Mouse (Mus musculus): ENCODE data around the gene Smpd3.

Smpd3 gene

DNA sequence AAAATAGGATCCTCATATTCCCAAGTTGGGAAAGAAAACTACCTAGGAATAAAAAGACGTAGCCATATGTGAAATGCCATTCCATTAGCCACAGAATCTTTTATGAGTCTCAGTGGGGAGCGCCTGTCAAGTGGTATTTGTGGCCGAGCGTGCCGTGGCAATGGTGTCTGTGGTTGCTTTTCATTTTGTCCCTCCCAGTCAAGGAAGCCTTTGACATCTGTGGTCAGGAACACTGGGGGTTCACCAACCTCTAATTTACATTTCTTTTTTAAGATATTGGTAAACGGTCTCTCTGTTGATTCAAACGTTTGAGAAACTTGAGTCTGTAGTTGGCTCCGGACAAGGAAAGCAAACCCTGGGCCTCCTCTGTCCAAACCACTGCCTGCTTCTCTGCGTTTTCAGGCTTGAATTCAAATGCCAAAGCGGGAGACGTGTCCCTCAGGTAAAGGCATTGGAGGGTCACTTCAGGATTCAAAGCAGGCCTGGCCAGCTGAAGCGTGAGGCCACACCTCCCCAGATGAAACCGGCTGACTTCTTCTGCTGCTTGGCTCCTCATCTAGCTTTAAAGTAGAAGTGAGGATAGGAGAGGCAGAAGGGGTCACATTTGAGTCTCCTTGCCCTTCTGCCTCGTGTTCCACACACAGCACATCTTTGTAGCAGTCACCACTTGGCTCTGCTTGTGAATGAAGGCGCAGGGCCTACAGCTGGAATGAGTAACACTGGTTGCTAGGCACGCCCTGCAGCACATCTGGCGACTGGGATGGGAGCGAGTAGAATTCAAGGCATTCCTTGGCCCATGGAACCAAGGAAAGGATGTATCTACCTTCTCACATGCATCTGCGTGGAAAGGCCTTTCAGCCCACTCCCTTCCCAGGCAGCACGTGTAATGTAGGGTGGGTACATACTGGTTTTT lies 45.0 kb downstream of the Smpd3 start:
- DNase-seq (ENCODE audit: low read depth): no peak

- DNase-seq (ENCODE audit: low read depth): no peak
Measured at GRCm38 (mm10) chr8:106289464-106289863, 48.3 kb downstream of the Smpd3 start.

- no peak for DNase-seq (ENCODE audit: low read depth)
Measured at GRCm38 (mm10) chr8:106288732-106289131, 49.1 kb downstream of the Smpd3 start.

DNA sequence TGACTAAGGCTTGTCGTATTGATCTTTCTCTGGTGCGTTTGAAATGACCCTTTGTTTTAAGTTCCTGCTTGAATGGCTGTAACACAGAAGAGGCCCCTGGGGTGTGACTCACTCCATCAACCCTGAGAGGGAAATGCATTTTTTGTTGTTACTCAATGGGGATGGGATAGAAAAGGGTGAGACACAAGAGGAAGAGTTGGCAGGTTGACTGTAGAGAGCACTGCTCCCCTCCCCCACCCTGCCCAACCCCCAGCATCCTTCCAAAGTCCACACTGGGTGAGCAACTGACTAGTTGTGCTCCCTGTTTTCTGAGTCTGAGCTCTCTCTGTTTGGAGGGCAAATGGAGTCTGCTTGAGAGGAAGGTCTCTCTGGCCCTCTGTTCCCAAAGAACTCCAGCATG lies 50.3 kb downstream of the Smpd3 start:
- no peak for DNase-seq (ENCODE audit: low read depth)

DNA sequence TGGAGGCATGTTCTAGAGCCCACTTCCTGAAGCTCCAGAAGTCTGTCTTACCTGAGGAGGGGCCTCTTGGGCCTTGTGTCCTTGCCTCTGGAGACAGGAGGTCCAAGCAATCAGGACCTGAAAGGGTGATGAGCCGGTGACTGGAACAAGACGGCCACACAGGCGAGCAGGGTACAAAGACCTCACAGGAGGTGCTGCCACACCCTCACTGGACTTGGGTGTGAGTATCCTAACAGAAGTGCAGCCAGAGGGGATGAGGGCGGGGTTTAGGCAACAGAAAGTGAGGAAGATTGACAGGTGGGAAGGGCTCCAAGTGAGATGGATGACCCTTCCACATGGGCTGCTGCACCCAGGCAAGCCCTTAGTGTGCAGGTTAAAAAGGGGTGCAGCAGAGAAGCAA lies 56.9 kb downstream of the Smpd3 start:
- no peak for DNase-seq (ENCODE audit: low read depth)

- DNase-seq (ENCODE audit: low read depth): no peak
Measured at GRCm38 (mm10) chr8:106280154-106280553, 57.6 kb downstream of the Smpd3 start.

DNA sequence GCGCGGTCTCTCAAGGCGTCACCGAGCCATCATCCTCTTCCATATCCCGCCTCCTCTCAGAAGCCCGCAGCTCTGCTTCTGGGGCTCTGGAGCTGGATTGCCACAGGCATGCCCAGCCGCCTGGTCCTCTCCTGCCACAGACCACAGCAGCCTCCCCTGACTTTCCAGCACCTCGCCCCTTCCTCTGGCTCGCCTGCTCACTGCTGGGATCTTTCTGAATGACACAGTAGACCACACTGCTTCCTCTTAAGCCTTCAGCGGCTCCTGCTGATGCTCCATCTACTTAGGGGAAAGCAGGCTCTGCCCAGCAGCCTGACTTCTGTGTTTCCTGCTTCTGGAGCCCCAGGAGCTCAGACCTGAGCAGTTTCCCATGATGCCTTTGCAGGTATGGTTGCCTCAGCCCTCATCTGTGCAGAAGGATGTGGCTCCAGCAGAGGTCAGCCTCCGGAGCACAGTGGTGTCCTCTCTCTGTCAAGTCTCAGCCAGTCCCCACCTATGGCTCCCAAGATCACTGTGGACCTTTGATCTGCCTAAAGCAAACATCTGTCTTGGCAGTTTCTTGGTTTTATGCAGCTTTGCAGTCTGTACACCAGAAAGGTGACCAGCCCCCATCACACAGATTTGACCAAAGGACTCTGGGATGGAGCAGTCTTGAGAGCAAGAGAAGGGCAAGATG lies 59.3 kb downstream of the Smpd3 start:
- no peak for DNase-seq (ENCODE audit: low read depth)

DNA sequence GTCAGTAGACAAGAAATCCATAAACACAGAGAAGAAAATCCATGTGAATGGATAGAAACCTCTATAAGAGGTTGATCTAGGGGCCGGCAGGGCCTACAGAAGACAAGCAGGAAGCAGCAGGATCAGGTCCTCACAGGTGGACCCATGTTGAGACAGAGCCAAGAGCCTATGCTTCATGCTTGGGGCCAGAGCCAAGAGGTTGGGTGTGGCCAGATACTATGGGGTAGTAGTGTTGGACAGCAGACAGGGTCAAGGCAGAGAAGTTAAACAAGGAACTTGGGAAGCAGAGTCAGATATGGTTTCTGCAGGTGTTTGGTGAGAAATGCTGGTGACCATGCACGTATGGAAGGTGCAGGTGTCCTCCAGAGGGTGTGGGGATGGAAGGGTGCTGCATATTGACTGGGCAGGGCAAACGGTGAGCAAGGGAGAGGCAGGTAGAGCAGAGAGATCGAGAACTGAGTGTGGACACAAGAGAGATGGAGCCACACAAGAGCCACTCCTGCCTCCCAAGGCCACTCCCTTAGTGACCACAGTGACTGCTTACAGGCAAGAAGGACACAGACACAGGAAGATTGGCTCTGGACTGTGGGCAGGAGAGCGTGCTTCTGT lies 61.0 kb downstream of the Smpd3 start:
- no peak for DNase-seq (ENCODE audit: low read depth)

DNA sequence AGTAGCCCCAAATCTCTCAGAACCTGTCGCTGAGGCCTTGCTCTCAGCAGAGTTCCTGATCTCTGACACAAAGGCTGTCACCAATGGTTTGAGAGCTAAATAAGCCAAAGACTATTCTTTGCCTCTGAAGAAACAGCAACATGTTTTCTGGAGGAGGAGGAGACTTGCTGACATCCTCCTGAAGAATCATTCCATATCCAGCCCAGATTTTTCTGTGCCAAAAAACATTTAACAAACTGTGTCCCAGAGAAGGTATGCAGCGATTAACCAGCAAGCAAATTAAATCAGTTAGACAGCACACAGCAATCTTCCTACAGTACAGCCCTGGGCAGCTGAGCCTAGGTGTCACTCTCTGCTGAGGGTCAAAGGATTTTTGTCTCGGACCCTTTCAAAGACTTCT lies 64.3 kb downstream of the Smpd3 start:
- DNase-seq (ENCODE audit: low read depth): no peak

- no peak for DNase-seq (ENCODE audit: low read depth)
Measured at GRCm38 (mm10) chr8:106271378-106271777, 66.4 kb downstream of the Smpd3 start.

DNA sequence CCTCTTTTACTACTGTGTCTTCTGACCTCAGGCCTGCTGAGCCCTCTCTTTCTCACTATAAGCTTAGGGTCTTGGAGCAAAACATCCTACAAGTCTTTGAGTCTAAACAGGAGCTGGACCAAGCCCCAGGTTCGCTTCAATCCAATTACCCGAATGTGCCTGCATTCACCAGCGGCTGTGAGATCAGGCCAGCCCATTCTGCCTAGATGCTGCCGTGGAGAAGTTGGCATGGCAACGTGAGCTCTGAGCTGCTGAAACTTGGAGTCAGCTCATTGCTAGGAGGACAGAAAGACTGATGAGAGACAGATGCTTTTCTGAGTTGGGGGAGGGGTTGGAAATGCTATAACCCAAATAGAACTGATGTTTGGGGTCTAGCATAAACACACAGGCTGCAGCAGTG lies 67.0 kb downstream of the Smpd3 start:
- no peak for DNase-seq (ENCODE audit: low read depth)

DNA sequence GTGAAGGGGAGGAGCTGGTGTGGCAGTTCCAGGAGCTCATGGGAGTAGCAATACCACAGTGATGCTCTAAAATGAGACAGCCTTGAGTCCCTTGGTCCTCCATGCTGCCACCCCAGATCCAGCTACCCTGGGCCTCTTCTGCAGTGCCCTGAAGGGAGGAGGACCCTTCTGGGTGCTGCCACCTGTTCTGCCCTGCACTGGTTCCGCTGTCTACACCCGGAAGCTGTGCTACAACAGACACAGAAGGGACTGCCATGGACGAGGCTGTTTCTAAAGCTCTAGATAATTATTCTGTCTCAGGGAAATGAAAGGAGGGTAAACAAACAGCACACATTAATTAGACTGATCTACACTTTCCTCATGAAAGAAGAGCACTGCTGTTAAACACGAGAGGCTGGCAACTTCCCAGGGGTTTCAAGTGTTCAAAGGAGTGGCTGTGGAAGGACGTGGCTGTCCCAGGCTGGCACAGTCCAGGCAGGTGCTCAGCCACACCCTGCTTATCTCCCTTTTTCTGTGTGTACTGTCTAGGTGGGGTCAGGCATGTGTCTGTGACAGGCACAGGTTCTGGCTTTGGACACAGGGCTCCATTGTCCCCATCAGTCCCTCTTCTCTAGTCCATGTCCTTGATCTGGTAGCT lies 69.0 kb downstream of the Smpd3 start:
- DNase-seq (ENCODE audit: low read depth): no peak

- DNase-seq (ENCODE audit: low read depth): no peak
Measured at GRCm38 (mm10) chr8:106265398-106265797, 72.4 kb downstream of the Smpd3 start.

- DNase-seq (ENCODE audit: low read depth): no peak
Measured at GRCm38 (mm10) chr8:106263928-106264327, 73.9 kb downstream of the Smpd3 start.

- DNase-seq (ENCODE audit: low read depth): no peak
Measured at GRCm38 (mm10) chr8:106262343-106262742, 75.4 kb downstream of the Smpd3 start.

DNA sequence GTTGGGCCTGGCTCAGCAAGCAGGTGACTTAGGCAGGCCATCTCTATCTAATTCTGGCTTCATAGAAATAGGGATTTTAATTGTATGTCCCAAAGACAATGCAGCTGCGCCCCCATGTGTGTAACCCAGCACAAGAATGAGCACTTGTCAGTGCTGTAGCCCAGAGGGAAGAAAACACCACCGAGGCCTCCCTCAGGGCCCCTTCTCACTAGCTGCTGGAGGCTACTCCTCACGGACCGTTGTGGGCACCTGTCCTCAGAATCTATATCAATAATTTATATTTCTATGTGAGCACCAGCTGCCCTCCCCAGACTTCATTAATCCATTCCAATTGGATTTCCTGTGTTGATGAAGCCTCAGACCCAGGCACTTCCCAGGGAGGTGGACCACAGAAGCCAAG lies 76.9 kb downstream of the Smpd3 start:
- DNase-seq (ENCODE audit: low read depth): no peak

DNA sequence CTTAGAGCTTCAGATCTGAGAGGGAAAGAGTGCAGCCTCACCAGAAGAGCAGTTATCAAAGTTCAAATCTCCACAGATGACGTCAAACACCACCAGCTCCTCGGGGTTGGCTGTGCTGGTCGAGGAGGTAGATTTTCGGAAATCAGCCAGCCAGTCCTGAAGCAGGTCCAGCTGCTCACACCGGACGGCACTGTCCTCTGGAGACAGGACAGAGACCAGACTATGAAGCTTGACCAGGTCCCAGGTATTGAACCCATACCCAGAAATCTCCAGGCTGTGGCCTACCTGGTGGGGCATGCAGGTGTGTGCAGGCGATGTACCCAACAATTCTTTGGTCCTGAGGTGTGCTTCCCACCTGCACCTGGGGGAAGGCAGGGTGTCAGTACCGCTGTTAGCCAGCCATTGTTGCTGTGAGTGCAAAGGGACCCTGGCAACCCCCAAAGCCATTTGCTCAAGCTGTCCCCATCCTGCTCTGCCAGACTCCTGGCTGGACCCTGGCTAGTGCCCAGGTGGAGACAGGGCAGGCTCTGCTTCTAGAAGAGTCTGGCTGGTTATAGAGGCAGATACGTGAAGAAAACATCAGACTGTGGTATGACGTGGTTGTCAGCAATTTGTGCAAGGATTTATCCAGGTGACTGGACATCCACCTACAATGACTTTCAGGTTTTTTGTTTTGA lies 78.1 kb downstream of the Smpd3 start:
- DNase-seq (ENCODE audit: low read depth): no peak

DNA sequence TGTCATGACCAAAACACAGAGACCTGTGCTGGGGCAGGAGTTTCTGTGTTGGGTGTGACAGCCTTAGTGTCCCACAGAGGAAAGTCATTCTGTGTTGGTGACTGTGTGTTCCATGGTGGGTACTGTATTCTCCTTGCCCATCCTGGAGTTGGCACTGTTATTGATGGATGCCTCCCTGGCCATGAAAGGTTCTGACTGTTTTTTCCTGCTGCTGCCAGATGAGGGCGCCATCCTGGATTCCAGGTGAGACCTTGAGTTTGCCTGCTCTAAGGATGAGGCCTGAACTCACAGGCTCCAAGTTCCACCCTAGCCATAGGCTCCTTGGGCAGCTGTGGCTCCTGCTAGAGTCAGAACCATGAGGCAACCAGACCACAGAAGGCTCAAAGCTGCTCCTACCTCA lies 79.6 kb downstream of the Smpd3 start:
- DNase-seq (ENCODE audit: low read depth): peak; percentile 14

DNA sequence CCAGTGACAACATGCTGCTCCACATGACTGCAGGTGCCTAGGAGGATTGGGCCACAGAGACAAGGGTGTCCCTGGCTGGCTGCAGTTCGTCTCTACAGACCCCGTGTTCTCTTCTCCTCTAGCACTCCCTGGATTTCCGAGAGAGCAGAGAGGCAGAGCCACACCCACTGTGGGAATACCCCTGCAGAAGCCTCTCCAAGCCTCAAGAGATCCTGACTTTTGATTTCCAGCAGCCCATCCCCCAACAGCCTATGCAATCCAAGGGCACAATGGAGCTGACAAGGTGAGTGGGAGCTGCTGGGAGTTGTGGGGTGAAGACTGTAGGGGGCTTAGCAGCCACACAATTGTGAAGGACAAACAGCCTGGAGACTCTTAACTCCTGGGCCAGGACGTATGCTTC lies 87.6 kb downstream of the Smpd3 start:
- DNase-seq (ENCODE audit: low read depth): no peak

DNA sequence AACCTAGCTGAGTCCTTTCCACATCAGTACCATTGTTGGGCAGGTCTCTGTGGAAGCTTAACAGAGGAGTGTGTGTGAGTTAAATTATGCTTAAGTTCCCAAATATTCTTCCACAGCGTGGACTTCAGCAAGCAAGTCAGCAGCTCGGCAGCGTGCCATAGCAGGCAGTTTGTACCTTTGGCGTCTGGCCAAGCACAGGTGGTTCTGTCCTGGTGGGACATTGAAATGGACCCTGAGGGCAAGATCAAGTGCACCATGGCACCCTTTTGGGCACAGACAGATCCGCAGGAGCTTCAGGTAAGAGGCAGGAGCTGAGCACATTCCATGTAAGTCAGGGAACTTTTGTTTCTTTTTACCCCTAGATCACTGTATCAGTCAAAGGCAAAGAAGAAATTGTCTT lies 100.7 kb downstream of the Smpd3 start:
- DNase-seq (ENCODE audit: low read depth): no peak

DNA sequence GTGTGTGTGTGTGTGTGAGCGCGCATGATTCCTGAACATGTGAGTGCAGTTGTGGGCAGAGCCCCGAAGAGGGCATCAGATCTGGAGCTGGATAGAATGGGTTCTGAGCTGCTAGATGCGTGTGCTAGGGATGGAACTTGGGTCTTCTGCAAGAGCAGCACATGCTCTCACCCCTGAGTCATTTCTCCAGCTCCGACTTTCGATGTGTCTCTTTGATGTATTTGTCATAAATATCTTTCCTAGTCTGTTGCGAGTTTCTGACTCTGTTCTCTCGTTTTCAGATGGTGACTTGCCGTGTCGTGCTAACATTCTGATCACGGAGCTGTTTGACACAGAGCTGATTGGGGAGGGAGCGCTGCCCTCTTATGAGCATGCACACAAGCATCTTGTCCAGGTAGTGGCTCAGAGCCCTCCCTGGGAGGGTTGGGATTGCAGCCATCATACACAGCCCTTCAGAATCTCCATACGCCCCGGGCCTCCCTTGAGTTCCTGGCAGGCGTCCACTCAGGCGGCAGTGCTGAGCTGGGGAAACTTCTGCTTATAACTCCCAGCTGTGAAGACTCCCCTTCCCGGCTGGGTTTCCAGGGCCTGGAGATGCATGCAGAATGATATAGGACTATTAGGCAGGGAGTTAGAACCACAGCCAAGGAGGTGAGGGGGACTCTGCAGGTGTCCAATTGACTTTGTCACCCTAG lies 103.1 kb downstream of the Smpd3 start:
- no peak for DNase-seq (ENCODE audit: low read depth)
